Mouse (Mus musculus): Measurements from ENCODE around the gene Fcer1g. TPM values are rescaled to one million over a fixed set of nuclear protein-coding genes. Genes with fewer than 3 reads are reported as not detected.

The Fcer1g gene
- total and polyA plus RNA-seq, 2 experiments from 2014 or later = 24.6 to 60.5 TPM

DNA sequence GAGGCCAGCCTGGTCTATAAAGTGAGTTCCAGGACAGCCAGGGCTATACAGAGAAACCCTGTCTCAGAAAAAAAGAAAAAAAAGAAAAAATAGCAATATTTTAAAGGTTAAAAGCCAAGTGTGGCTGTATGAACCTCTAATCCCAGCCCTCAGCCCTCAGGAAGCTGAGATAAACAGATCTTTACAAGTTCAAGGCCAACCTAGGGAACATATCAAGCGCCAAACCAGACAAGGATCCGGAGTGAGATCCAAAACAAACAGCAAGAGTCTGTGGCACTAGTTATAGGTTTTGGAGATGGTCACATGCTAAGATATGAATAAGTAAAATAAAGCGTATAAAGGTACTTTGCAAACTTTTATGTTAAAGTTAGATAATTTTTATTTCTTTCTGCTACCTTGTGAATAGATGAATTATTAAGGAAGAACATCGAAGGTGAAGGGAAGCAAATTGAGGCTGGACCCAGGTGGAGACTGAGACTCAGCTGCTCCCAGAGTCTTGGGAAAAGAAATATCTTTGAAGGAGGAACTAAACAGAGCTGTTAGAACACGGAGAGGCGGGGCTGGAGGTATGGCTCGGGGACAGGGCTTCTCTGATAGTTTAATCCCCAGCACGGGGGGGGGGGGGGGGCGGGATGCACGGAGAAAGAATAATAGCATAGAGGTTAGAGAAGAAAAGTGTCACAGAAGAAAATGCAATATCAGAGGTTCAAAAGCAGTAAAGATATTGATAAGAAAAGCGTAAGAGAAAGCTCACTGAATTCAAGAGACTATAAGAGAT is 30.5 kb downstream of the Fcer1g start:
- Histone ChIP-seq H3K9ac (replicated peaks; ENCODE audit: low read depth, low read length) (no peak overlapping the region), H3K4me2 (ENCODE audit: low read depth, low read length) (no peak overlapping the region), H3K27me3 (ENCODE audit: control insufficient read depth, insufficient read depth, low read length) (no peaks in the 10 kb centered on the region), H3K4me3 (ENCODE audit: low read depth, low read length) (no peak overlapping the region), H3K9me3 (replicated peaks; ENCODE audit: control insufficient read depth, low read length) (no peaks in the 10 kb centered on the region), H3K27ac (ENCODE audit: low read depth) (no peak overlapping the region), H3K4me1 (ENCODE audit: control insufficient read depth, insufficient read depth) (no peaks in the 10 kb centered on the region), H3K36me3 (replicated peaks; ENCODE audit: control insufficient read depth, insufficient read depth, low read length) (no peaks in the 10 kb centered on the region)
- 61% methylated on average over 10 of the region's 11 CpGs for WGBS
- TF ChIP-seq CTCF (IDR thresholded peaks at IDR 0.05; ENCODE audit: low read depth) (no peak), EP300 (IDR thresholded peaks at IDR 0.05; ENCODE audit: low read depth) (no peak)
- ATAC-seq (ENCODE audit: insufficient read depth, low read depth) = no peak
- DNase-seq (ENCODE audit: low spot score) = no peak

- Histone ChIP-seq H3K4me2 (ENCODE audit: low read depth, low read length) (no peak overlapping the region), H3K4me1 (ENCODE audit: control insufficient read depth, insufficient read depth) (no peaks in the 10 kb centered on the region), H3K27ac (ENCODE audit: low read depth) (no peak overlapping the region), H3K9ac (replicated peaks; ENCODE audit: low read depth, low read length) (no peak overlapping the region), H3K9me3 (replicated peaks; ENCODE audit: control insufficient read depth, low read length) (no peaks in the 10 kb centered on the region), H3K4me3 (ENCODE audit: low read depth, low read length) (no peak overlapping the region), H3K36me3 (replicated peaks; ENCODE audit: control insufficient read depth, insufficient read depth, low read length) (no peaks in the 10 kb centered on the region), H3K27me3 (ENCODE audit: control insufficient read depth, insufficient read depth, low read length) (no peaks in the 10 kb centered on the region)
- ATAC-seq (ENCODE audit: insufficient read depth, low read depth) (no peak), DNase-seq (ENCODE audit: low spot score) (no peak)
- 94% methylated on average over 1 of the region's 1 CpGs for WGBS
- TF ChIP-seq CTCF (IDR thresholded peaks at IDR 0.05; ENCODE audit: low read depth) (no peak), EP300 (IDR thresholded peaks at IDR 0.05; ENCODE audit: low read depth) (no peak)
Observed at GRCm38 (mm10) chr1:171200769-171201168, 33.4 kb downstream of the Fcer1g start.

DNA sequence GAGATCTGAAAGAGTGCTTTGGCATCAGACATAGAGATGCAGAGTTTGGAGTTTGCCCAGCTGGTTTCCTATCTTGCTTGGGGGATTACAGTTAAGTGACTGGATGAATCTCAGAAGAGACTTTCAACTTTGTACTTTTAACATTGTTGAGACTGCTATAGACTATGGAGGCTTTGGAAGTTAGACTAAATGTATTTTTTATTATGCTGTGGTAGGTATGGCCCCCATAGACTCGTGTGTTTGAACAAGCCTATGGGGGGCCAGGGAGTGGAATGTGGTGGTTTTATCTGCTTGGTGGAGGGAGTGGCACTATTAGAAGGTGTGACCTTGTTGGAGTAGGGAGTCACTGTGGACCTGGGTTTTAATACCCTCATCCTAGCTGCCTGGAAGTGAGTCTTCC is 34.6 kb downstream of the Fcer1g start:
- no peaks in the 10 kb centered on the region for H3K27me3 ChIP-seq (ENCODE audit: control insufficient read depth, insufficient read depth, low read length)
- H3K4me1 ChIP-seq (ENCODE audit: control insufficient read depth, insufficient read depth) = peaks cover 2% of the 10 kb centered on the region
- no peaks in the 10 kb centered on the region for H3K36me3 ChIP-seq (replicated peaks; ENCODE audit: control insufficient read depth, insufficient read depth, low read length)
- TF ChIP-seq EP300 (IDR thresholded peaks at IDR 0.05; ENCODE audit: low read depth) (no peak), CTCF (IDR thresholded peaks at IDR 0.05; ENCODE audit: low read depth) (no peak)
- H3K4me2 ChIP-seq (ENCODE audit: low read depth, low read length) = no peak overlapping the region
- ATAC-seq (ENCODE audit: insufficient read depth, low read depth) (no peak), DNase-seq (ENCODE audit: low spot score) (no peak)
- no peak overlapping the region for H3K9ac ChIP-seq (replicated peaks; ENCODE audit: low read depth, low read length)
- WGBS = 40% methylated on average over 1 of the region's 1 CpGs
- H3K27ac ChIP-seq (ENCODE audit: low read depth) = no peak overlapping the region
- no peaks in the 10 kb centered on the region for H3K9me3 ChIP-seq (replicated peaks; ENCODE audit: control insufficient read depth, low read length)
- no peak overlapping the region for H3K4me3 ChIP-seq (ENCODE audit: low read depth, low read length)

DNA sequence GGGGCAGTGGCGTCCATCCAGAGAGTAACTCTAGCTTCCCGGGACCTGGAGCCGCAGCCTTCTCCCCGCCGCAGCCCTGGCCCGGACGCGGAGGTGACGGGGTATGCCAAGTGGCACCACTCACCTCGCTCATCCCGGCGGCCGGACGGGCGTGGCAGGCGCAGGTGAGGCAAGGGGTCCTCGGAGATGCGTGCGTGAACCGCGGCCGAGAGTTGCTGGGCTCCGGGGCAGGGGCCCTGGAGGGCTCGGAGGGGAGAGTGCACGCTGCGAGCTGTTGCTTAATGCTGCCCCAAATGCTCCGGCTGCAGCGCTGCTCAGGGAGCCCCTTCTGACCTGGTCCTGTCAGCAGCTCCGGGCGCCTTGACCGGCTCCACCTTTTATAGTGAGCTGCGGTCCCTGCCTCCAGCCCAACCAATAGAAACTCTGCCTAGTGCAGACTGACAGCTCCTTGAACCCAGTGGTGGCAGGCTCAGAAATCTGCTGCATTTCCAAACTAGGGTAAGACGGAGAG is 38.2 kb downstream of the Fcer1g start, which contains the start of gene Pcp4l1:
TSS of gene Pcp4l1 (minus strand) at position 382 of the 511 bp plus-strand sequence.
- no peaks in the 10 kb centered on the region for H3K36me3 ChIP-seq (replicated peaks; ENCODE audit: control insufficient read depth, insufficient read depth, low read length)
- peak within 1 kb of the TSS; percentile 64 for H3K4me3 ChIP-seq (ENCODE audit: low read depth, low read length)
- DNase-seq (ENCODE audit: low spot score) = peak; percentile 94
- H3K27ac ChIP-seq (ENCODE audit: low read depth) = peak within 1 kb of the TSS; percentile 39
- peak; percentile 95 for ATAC-seq (ENCODE audit: insufficient read depth, low read depth)
- TF ChIP-seq CTCF (IDR thresholded peaks at IDR 0.05; ENCODE audit: low read depth) = 0 out of 2 replicates have a peak, but pooled peaks have one; percentile 0
- TF ChIP-seq EP300 (IDR thresholded peaks at IDR 0.05; ENCODE audit: low read depth) = no peak
- H3K4me1 ChIP-seq (ENCODE audit: control insufficient read depth, insufficient read depth) = peaks cover 26% of the 10 kb centered on the region
- under 1% methylated on average over 33 of the region's 33 CpGs for WGBS
- H3K27me3 ChIP-seq (ENCODE audit: control insufficient read depth, insufficient read depth, low read length) = no peaks in the 10 kb centered on the region
- no peaks in the 10 kb centered on the region for H3K9me3 ChIP-seq (replicated peaks; ENCODE audit: control insufficient read depth, low read length)
- H3K4me2 ChIP-seq (ENCODE audit: low read depth, low read length) = peak within 1 kb of the TSS; percentile 70
- H3K9ac ChIP-seq (replicated peaks; ENCODE audit: low read depth, low read length) = peak within 1 kb of the TSS; percentile 68

GRCm38 (mm10) chr1:171195046-171195822 is 38.9 kb downstream of the Fcer1g start:
- no peaks in the 10 kb centered on the region for H3K9me3 ChIP-seq (replicated peaks; ENCODE audit: control insufficient read depth, low read length)
- peak overlapping the region; percentile 68 for H3K9ac ChIP-seq (replicated peaks; ENCODE audit: low read depth, low read length)
- DNase-seq (ENCODE audit: low spot score) = no peak
- H3K36me3 ChIP-seq (replicated peaks; ENCODE audit: control insufficient read depth, insufficient read depth, low read length) = no peaks in the 10 kb centered on the region
- H3K27me3 ChIP-seq (ENCODE audit: control insufficient read depth, insufficient read depth, low read length) = no peaks in the 10 kb centered on the region
- H3K4me1 ChIP-seq (ENCODE audit: control insufficient read depth, insufficient read depth) = peaks cover 26% of the 10 kb centered on the region
- no peak for ATAC-seq (ENCODE audit: insufficient read depth, low read depth)
- H3K4me3 ChIP-seq (ENCODE audit: low read depth, low read length) = peak overlapping the region; percentile 64
- H3K27ac ChIP-seq (ENCODE audit: low read depth) = peak overlapping the region; percentile 39
- WGBS = 11% methylated on average over 20 of the region's 20 CpGs
- H3K4me2 ChIP-seq (ENCODE audit: low read depth, low read length) = peak overlapping the region; percentile 70
- TF ChIP-seq CTCF (IDR thresholded peaks at IDR 0.05; ENCODE audit: low read depth) = no peak
- TF ChIP-seq EP300 (IDR thresholded peaks at IDR 0.05; ENCODE audit: low read depth) = no peak
